In genomic region chr2:120452600-120452999, GRCm38 (mm10) we compare ENCODE assay signal across 10 mouse cellular contexts.
"Had no signal": no experiment of that assay in that cellular context is flagged by ENCODE, and none has a peak within 500 bp of the region (broad histone marks: within the 10 kb centered on the region; RNA-seq: fewer than 3 reads in every experiment).

No protein-coding gene starts in this region.

- DNase-seq: kidney, postnatal 25 days; left cerebral cortex, postnatal 4 days; lung, adult 18-20 months; right cerebral cortex, postnatal 14 days; thymus, postnatal 36 days had no signal

- H3K9me3 ChIP-seq: midbrain, embryonic 12.5 days; stomach, embryonic 15.5 days had no signal

- ATAC-seq: midbrain, embryonic 16.5 days had no signal

- H3K36me3 ChIP-seq: limb, embryonic 13.5 days; midbrain, embryonic 12.5 days; stomach, embryonic 15.5 days had no signal

- H3K4me2 ChIP-seq: limb, embryonic 13.5 days; midbrain, embryonic 12.5 days; stomach, embryonic 15.5 days had no signal

- H3K27ac ChIP-seq: limb, embryonic 13.5 days; liver, embryonic 14.5 days; midbrain, embryonic 12.5 days; stomach, embryonic 15.5 days had no signal

- H3K4me1 ChIP-seq: limb, embryonic 13.5 days; stomach, embryonic 15.5 days had no signal

- H3K9ac ChIP-seq: limb, embryonic 13.5 days; liver, embryonic 14.5 days; midbrain, embryonic 12.5 days; stomach, embryonic 15.5 days had no signal

- H3K27me3 ChIP-seq: limb, embryonic 13.5 days; midbrain, embryonic 12.5 days; stomach, embryonic 15.5 days had no signal

- H3K4me3 ChIP-seq: limb, embryonic 13.5 days; midbrain, embryonic 12.5 days; stomach, embryonic 15.5 days had no signal
